Mouse (Mus musculus) thymus, adult 2 months (tissue): Measurements from ENCODE around the gene Rab12.

Experiments
- CTCF ChIP-seq: fragments of 200-500 bp; IDR thresholded peaks from 2 replicates; pipeline ENCODE4 v1.5.1; 2012; ENCODE audit warnings: mild to moderate bottlenecking, control low read depth, low read length, moderate library complexity, borderline replicate concordance; ENCODE audit not compliant: control insufficient read depth, poor library complexity, insufficient read depth; ENCODE audit errors: extremely low read depth
- POLR2A ChIP-seq: fragments of 200-500 bp; IDR thresholded peaks from 2 replicates; pipeline ENCODE4 v1.6.1; 2012; ENCODE audit warnings: mild to moderate bottlenecking, low read length, control low read depth, moderate library complexity; ENCODE audit not compliant: control insufficient read depth, poor library complexity, insufficient read depth; ENCODE audit errors: extremely low read depth

- TF ChIP-seq CTCF = no peak
- no peak for TF ChIP-seq POLR2A
Measured at GRCm38 (mm10) chr17:66447007-66447312, 72.6 kb downstream of the Rab12 start.
